Mouse (Mus musculus): ENCODE measurements around the gene Cacna2d2. TPM values are rescaled to one million over a fixed set of nuclear protein-coding genes. Genes with fewer than 3 reads are reported as not detected.

Gene Cacna2d2
- polyA plus RNA-seq, 1 experiment: not detected

GRCm38 (mm10) chr9:107422878-107423277, 23.5 kb downstream of the Cacna2d2 start:
- no peak for TF ChIP-seq TAL1 (IDR thresholded peaks at IDR 0.05; ENCODE audit: low read length)
- no peak for TF ChIP-seq GATA1 (IDR thresholded peaks at IDR 0.05; ENCODE audit: low read length)
- Histone ChIP-seq H3K4me1 (ENCODE audit: control insufficient read depth) (no peaks in the 10 kb centered on the region), H3K27me3 (ENCODE audit: control insufficient read depth) (peaks cover 5% of the 10 kb centered on the region), H3K36me3 (ENCODE audit: control insufficient read depth) (no peaks in the 10 kb centered on the region), H3K9me3 (ENCODE audit: control insufficient read depth, low read length) (no peaks in the 10 kb centered on the region), H3K4me3 (replicated peaks) (no peak overlapping the region)

GRCm38 (mm10) chr9:107424485-107425175, 25.2 kb downstream of the Cacna2d2 start:
- Histone ChIP-seq H3K27me3 (ENCODE audit: control insufficient read depth) (peaks cover 5% of the 10 kb centered on the region), H3K4me3 (replicated peaks) (no peak overlapping the region), H3K4me1 (ENCODE audit: control insufficient read depth) (no peaks in the 10 kb centered on the region), H3K9me3 (ENCODE audit: control insufficient read depth, low read length) (no peaks in the 10 kb centered on the region), H3K36me3 (ENCODE audit: control insufficient read depth) (no peaks in the 10 kb centered on the region)
- no peak for TF ChIP-seq GATA1 (IDR thresholded peaks at IDR 0.05; ENCODE audit: low read length)
- TF ChIP-seq TAL1 (IDR thresholded peaks at IDR 0.05; ENCODE audit: low read length): no peak

- Histone ChIP-seq H3K27me3 (ENCODE audit: control insufficient read depth) (peaks cover 2% of the 10 kb centered on the region), H3K36me3 (ENCODE audit: control insufficient read depth) (no peaks in the 10 kb centered on the region), H3K9me3 (ENCODE audit: control insufficient read depth, low read length) (no peaks in the 10 kb centered on the region), H3K4me1 (ENCODE audit: control insufficient read depth) (no peaks in the 10 kb centered on the region), H3K4me3 (replicated peaks) (no peak overlapping the region)
- TF ChIP-seq TAL1 (IDR thresholded peaks at IDR 0.05; ENCODE audit: low read length) (no peak), GATA1 (IDR thresholded peaks at IDR 0.05; ENCODE audit: low read length) (no peak)
Measured at GRCm38 (mm10) chr9:107427876-107428275, 28.5 kb downstream of the Cacna2d2 start.

- Histone ChIP-seq H3K4me3 (replicated peaks) (no peak overlapping the region), H3K9me3 (ENCODE audit: control insufficient read depth, low read length) (no peaks in the 10 kb centered on the region), H3K27me3 (ENCODE audit: control insufficient read depth) (peaks cover 2% of the 10 kb centered on the region), H3K4me1 (ENCODE audit: control insufficient read depth) (no peaks in the 10 kb centered on the region), H3K36me3 (ENCODE audit: control insufficient read depth) (no peaks in the 10 kb centered on the region)
- TF ChIP-seq TAL1 (IDR thresholded peaks at IDR 0.05; ENCODE audit: low read length) (no peak), GATA1 (IDR thresholded peaks at IDR 0.05; ENCODE audit: low read length) (no peak)
Measured at GRCm38 (mm10) chr9:107428451-107429186, 29.2 kb downstream of the Cacna2d2 start.

GRCm38 (mm10) chr9:107430445-107430844, 31.0 kb downstream of the Cacna2d2 start:
- H3K36me3 ChIP-seq (ENCODE audit: control insufficient read depth): no peaks in the 10 kb centered on the region
- no peak overlapping the region for H3K4me3 ChIP-seq (replicated peaks)
- H3K9me3 ChIP-seq (ENCODE audit: control insufficient read depth, low read length): no peaks in the 10 kb centered on the region
- peaks cover 2% of the 10 kb centered on the region for H3K27me3 ChIP-seq (ENCODE audit: control insufficient read depth)
- peaks cover 2% of the 10 kb centered on the region; the same call in 1 of the 2 replicates for H3K4me1 ChIP-seq (ENCODE audit: control insufficient read depth)
- no peak for TF ChIP-seq GATA1 (IDR thresholded peaks at IDR 0.05; ENCODE audit: low read length)
- no peak for TF ChIP-seq TAL1 (IDR thresholded peaks at IDR 0.05; ENCODE audit: low read length)

GRCm38 (mm10) chr9:107432546-107432945, 33.1 kb downstream of the Cacna2d2 start:
- Histone ChIP-seq H3K4me3 (replicated peaks) (no peak overlapping the region), H3K4me1 (ENCODE audit: control insufficient read depth) (peaks cover 2% of the 10 kb centered on the region; the same call in 1 of the 2 replicates), H3K36me3 (ENCODE audit: control insufficient read depth) (no peaks in the 10 kb centered on the region), H3K27me3 (ENCODE audit: control insufficient read depth) (0 out of 2 replicates have a peak, but pooled peaks cover 2% of the 10 kb centered on the region), H3K9me3 (ENCODE audit: control insufficient read depth, low read length) (no peaks in the 10 kb centered on the region)
- TF ChIP-seq TAL1 (IDR thresholded peaks at IDR 0.05; ENCODE audit: low read length) (no peak), GATA1 (IDR thresholded peaks at IDR 0.05; ENCODE audit: low read length) (no peak)

GRCm38 (mm10) chr9:107434851-107435250, 35.4 kb downstream of the Cacna2d2 start:
- no peaks in the 10 kb centered on the region for H3K9me3 ChIP-seq (ENCODE audit: control insufficient read depth, low read length)
- TF ChIP-seq TAL1 (IDR thresholded peaks at IDR 0.05; ENCODE audit: low read length) (no peak), GATA1 (IDR thresholded peaks at IDR 0.05; ENCODE audit: low read length) (no peak)
- peaks cover 2% of the 10 kb centered on the region; the same call in 1 of the 2 replicates for H3K4me1 ChIP-seq (ENCODE audit: control insufficient read depth)
- H3K4me3 ChIP-seq (replicated peaks): no peak overlapping the region
- no peaks in the 10 kb centered on the region for H3K36me3 ChIP-seq (ENCODE audit: control insufficient read depth)
- no peaks in the 10 kb centered on the region for H3K27me3 ChIP-seq (ENCODE audit: control insufficient read depth)

- TF ChIP-seq GATA1 (IDR thresholded peaks at IDR 0.05; ENCODE audit: low read length) (no peak), TAL1 (IDR thresholded peaks at IDR 0.05; ENCODE audit: low read length) (no peak)
- peaks cover 2% of the 10 kb centered on the region; the same call in 1 of the 2 replicates for H3K4me1 ChIP-seq (ENCODE audit: control insufficient read depth)
Measured at GRCm38 (mm10) chr9:107435285-107435684, 35.9 kb downstream of the Cacna2d2 start.

GRCm38 (mm10) chr9:107442891-107443290, 43.5 kb downstream of the Cacna2d2 start:
- no peak overlapping the region for H3K4me3 ChIP-seq (replicated peaks)
- H3K36me3 ChIP-seq (ENCODE audit: control insufficient read depth): no peaks in the 10 kb centered on the region
- H3K27me3 ChIP-seq (ENCODE audit: control insufficient read depth): peaks cover 4% of the 10 kb centered on the region
- no peak for TF ChIP-seq GATA1 (IDR thresholded peaks at IDR 0.05; ENCODE audit: low read length)
- no peak for TF ChIP-seq TAL1 (IDR thresholded peaks at IDR 0.05; ENCODE audit: low read length)
- H3K4me1 ChIP-seq (ENCODE audit: control insufficient read depth): no peaks in the 10 kb centered on the region
- H3K9me3 ChIP-seq (ENCODE audit: control insufficient read depth, low read length): no peaks in the 10 kb centered on the region

More at GRCm38 (mm10) chr9:107435285-107435684, 35.9 kb downstream of the Cacna2d2 start:
- no peak overlapping the region for H3K4me3 ChIP-seq (replicated peaks)
- H3K27me3 ChIP-seq (ENCODE audit: control insufficient read depth): no peaks in the 10 kb centered on the region
- H3K9me3 ChIP-seq (ENCODE audit: control insufficient read depth, low read length): no peaks in the 10 kb centered on the region
- H3K36me3 ChIP-seq (ENCODE audit: control insufficient read depth): no peaks in the 10 kb centered on the region
